Mouse (Mus musculus) lung, postnatal 14 days (tissue): ENCODE results near the gene Fadd.
A peak's percentile ranks its signal among the peaks of the same experiment; 100 is the strongest.

Experiments
- DNase-seq: peaks from one replicate; pipeline ENCODE4 v3.0.0; 2021

Fadd gene

GRCm38 (mm10) chr7:144527723-144528221, 54.5 kb downstream of the Fadd start:
- DNase-seq, result peak; percentile 17
